Mouse (Mus musculus) forebrain, embryonic 13.5 days (tissue): ENCODE data around the gene Tada1. TPM values are rescaled to one million over a fixed set of nuclear protein-coding genes. Genes with fewer than 3 reads are reported as not detected.

Experiments used
- ATAC-seq: fragments of 200-750 bp; cut with Nextera tagmentation; 2 replicates; pipeline ENCODE4 v1.8.0; 2017
- H3K27ac ChIP-seq: fragments of 300-500 bp; sonication (generic); 2 replicates; pipeline ENCODE4 v1.5.1; 2015; ENCODE audit warnings: inconsistent platforms, mild to moderate bottlenecking, moderate library complexity
- H3K27me3 ChIP-seq: fragments of 300-500 bp; sonication (generic); 2 replicates; pipeline ENCODE4 v1.6.1; 2015; ENCODE audit warnings: mild to moderate bottlenecking, inconsistent platforms
- H3K36me3 ChIP-seq: fragments of 300-500 bp; sonication (generic); 2 replicates; pipeline ENCODE4 v1.6.1; 2015; ENCODE audit warnings: mild to moderate bottlenecking, inconsistent platforms; ENCODE audit not compliant: poor library complexity, severe bottlenecking
- H3K4me1 ChIP-seq: fragments of 300-500 bp; sonication (generic); 2 replicates; pipeline ENCODE4 v1.6.1; 2015; ENCODE audit warnings: inconsistent platforms
- H3K4me2 ChIP-seq: fragments of 300-500 bp; sonication (generic); 2 replicates; pipeline ENCODE4 v1.6.1; 2015; ENCODE audit warnings: inconsistent platforms, mild to moderate bottlenecking, moderate library complexity
- H3K4me3 ChIP-seq: fragments of 300-500 bp; sonication (generic); 2 replicates; pipeline ENCODE4 v1.5.1; 2015; ENCODE audit warnings: mild to moderate bottlenecking, inconsistent platforms
- H3K9ac ChIP-seq: fragments of 300-500 bp; sonication (generic); 2 replicates; pipeline ENCODE4 v1.6.1; 2015; ENCODE audit warnings: mild to moderate bottlenecking, inconsistent platforms
- H3K9me3 ChIP-seq: fragments of 300-500 bp; sonication (generic); replicated peaks from 2 replicates; pipeline ENCODE4 v1.6.1; 2016; ENCODE audit warnings: inconsistent platforms
- WGBS: fragments of 180-500 bp; shearing (Covaris S2); methylation state at CpG from one replicate; pipeline ENCODE4 v1.1.7; 2015; 5-methylcytosine and 5-hydroxymethylcytosine counted together
- polyA plus RNA-seq: library from polyadenylated mRNA; unstranded; fragments of >200 nt; fragmentation: Nextera tagmentation; extraction: Ambion mirVana; gene quantifications from 2 replicates; pipeline ENCODE4 v1.2.1, GENCODE M21; 2015

Tada1 gene
- polyA plus RNA-seq, 1 experiment from 2014 or later, result 80.8 TPM

DNA sequence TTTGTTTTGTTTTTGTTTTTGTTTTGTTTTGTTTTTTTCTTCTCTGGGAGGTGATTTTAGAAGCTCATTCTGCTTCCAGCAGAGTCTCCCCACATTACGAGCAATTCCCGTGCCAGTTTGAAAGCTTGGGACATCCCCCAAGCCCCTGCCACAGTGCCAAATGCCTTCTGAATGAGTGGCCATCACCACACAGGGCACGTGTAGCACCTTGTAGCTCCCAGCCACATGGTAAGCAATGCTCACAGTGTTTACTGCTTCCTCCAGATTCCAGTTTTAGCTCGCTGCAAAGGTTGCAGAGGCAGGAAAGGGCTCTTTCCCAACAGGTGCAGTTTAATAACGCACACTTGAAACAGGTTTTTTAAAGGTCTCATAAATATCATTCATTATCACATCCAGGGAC lies 18.0 kb upstream of the Tada1 start:
- Histone ChIP-seq H3K9ac (no peak overlapping the region), H3K4me3 (no peak overlapping the region), H3K4me2 (no peak overlapping the region), H3K27me3 (peaks cover 2% of the 10 kb centered on the region; the same call in 1 of the 2 replicates), H3K36me3 (no peaks in the 10 kb centered on the region), H3K4me1 (no peaks in the 10 kb centered on the region), H3K27ac (no peak overlapping the region), H3K9me3 (no peaks in the 10 kb centered on the region)
- no peak for ATAC-seq
- 80% methylated on average over 5 of the region's 5 CpGs for WGBS

DNA sequence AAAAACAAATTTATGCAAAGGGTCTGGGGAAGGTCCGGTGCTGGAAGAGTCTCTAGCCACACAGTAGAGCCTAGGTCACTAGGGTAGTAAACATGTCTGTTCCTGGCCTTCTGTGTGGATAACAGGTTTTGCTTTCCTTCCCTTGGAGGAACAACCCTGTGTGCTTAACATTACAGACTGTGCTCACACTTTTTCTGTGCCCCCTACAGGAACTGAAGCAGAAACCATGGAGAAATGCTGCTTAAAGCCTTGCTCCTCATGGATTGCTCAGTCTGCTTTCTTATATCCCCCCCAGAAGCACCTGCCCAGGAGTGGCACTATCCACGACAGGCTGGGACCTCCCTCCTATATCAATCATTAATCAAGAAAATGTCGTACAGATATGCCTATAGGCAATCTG lies 17.1 kb upstream of the Tada1 start:
- 80% methylated on average over 3 of the region's 3 CpGs for WGBS
- Histone ChIP-seq H3K4me2 (no peak overlapping the region), H3K4me3 (no peak overlapping the region), H3K27ac (no peak overlapping the region), H3K9me3 (no peaks in the 10 kb centered on the region), H3K9ac (no peak overlapping the region), H3K4me1 (no peaks in the 10 kb centered on the region), H3K36me3 (no peaks in the 10 kb centered on the region), H3K27me3 (peaks cover 2% of the 10 kb centered on the region; the same call in 1 of the 2 replicates)
- ATAC-seq, result no peak

DNA sequence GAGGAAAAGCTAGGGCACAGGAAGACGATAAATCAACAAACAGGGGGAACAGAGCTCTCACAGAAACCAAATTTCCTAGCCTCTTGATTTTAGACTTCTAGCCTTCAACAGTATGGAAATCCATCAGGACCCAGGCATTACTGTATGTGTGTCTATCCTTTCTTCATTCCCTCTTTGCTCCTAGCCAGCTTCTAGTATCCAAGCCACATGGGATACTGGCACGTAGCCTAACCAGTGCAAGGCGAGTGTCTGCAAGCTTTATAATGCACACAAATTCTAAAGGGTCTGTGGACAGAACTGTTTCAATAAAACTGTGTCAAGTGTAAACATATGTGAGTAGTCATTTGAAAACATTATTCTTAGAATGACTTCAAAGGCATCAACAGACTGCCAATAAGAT lies 16.2 kb upstream of the Tada1 start:
- Histone ChIP-seq H3K9ac (no peak overlapping the region), H3K4me3 (no peak overlapping the region), H3K27me3 (peaks cover 2% of the 10 kb centered on the region; the same call in 1 of the 2 replicates), H3K27ac (no peak overlapping the region), H3K4me1 (no peaks in the 10 kb centered on the region), H3K4me2 (no peak overlapping the region), H3K9me3 (no peaks in the 10 kb centered on the region), H3K36me3 (no peaks in the 10 kb centered on the region)
- 85% methylated on average over 3 of the region's 3 CpGs for WGBS
- ATAC-seq, result no peak

GRCm38 (mm10) chr1:166363122-166363521 lies 15.8 kb upstream of the Tada1 start:
- no peaks in the 10 kb centered on the region for H3K4me1 ChIP-seq
- H3K9ac ChIP-seq, result no peak overlapping the region
- peaks cover 2% of the 10 kb centered on the region; the same call in 1 of the 2 replicates for H3K27me3 ChIP-seq
- H3K27ac ChIP-seq, result no peak overlapping the region
- H3K36me3 ChIP-seq, result no peaks in the 10 kb centered on the region
- H3K4me2 ChIP-seq, result no peak overlapping the region
- no peak overlapping the region for H3K4me3 ChIP-seq
- H3K9me3 ChIP-seq, result no peaks in the 10 kb centered on the region
- ATAC-seq, result no peak

- 83% methylated on average over 6 of the region's 6 CpGs for WGBS
- peaks cover 21% of the 10 kb centered on the region for H3K4me1 ChIP-seq
- H3K4me2 ChIP-seq, result no peak overlapping the region
- no peak overlapping the region for H3K4me3 ChIP-seq
- no peak for ATAC-seq
- H3K36me3 ChIP-seq, result no peaks in the 10 kb centered on the region
- H3K27ac ChIP-seq, result no peak overlapping the region
- no peaks in the 10 kb centered on the region for H3K27me3 ChIP-seq
- H3K9me3 ChIP-seq, result 0 out of 2 replicates have a peak, but pooled peaks cover 3% of the 10 kb centered on the region
- no peak overlapping the region for H3K9ac ChIP-seq
These were observed 1.7 kb upstream of the Tada1 start for GRCm38 (mm10) chr1:166377171-166377570.

- Histone ChIP-seq H3K4me3 (peak overlapping the region; percentile 92), H3K36me3 (peaks cover 12% of the 10 kb centered on the region), H3K4me1 (peaks cover 21% of the 10 kb centered on the region), H3K27me3 (no peaks in the 10 kb centered on the region), H3K27ac (peak overlapping the region; percentile 68), H3K4me2 (peak overlapping the region; percentile 72), H3K9me3 (0 out of 2 replicates have a peak, but pooled peaks cover 3% of the 10 kb centered on the region), H3K9ac (peak overlapping the region; percentile 74)
- peak; percentile 0 for ATAC-seq
- 8% methylated on average over 21 of the region's 21 CpGs for WGBS
These were observed 375 bp upstream of the Tada1 start for GRCm38 (mm10) chr1:166378431-166379012.

GRCm38 (mm10) chr1:166379630-166380231 lies 834 bp downstream of the Tada1 start:
- peak overlapping the region; percentile 87 for H3K27ac ChIP-seq
- peaks cover 24% of the 10 kb centered on the region for H3K36me3 ChIP-seq
- H3K4me1 ChIP-seq, result peaks cover 21% of the 10 kb centered on the region
- ATAC-seq, result peak; percentile 50
- peak overlapping the region; percentile 72 for H3K4me2 ChIP-seq
- 1% methylated on average over 34 of the region's 41 CpGs for WGBS
- H3K9me3 ChIP-seq, result no peaks in the 10 kb centered on the region
- H3K27me3 ChIP-seq, result no peaks in the 10 kb centered on the region
- H3K4me3 ChIP-seq, result peak overlapping the region; percentile 92
- H3K9ac ChIP-seq, result peak overlapping the region; percentile 96

DNA sequence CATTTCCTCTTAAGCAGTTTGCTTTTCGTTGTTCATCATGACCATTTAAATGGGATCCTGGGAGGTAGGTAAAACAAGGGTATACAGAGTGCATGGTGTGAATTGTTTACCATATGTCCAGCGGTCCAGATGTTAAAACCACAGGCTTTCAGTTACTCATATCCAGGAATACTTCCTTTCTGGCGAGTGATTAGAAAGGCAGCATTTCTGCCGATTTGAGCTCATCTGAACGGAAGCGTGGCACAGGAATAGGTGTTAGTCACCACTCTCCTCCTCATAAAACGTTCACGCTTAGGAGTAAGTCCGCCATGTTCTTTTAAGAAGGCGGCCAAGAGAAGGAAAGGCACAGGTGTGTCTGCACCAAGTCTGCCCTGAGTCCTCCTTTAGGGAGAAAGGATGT lies 2.4 kb downstream of the Tada1 start:
- H3K4me1 ChIP-seq, result peaks cover 21% of the 10 kb centered on the region
- no peaks in the 10 kb centered on the region for H3K27me3 ChIP-seq
- H3K4me3 ChIP-seq, result no peak overlapping the region
- H3K36me3 ChIP-seq, result peaks cover 39% of the 10 kb centered on the region
- no peak overlapping the region for H3K27ac ChIP-seq
- no peak overlapping the region for H3K4me2 ChIP-seq
- WGBS, result 89% methylated on average over 10 of the region's 10 CpGs
- H3K9ac ChIP-seq, result peak overlapping the region; percentile 96
- ATAC-seq, result no peak
- no peaks in the 10 kb centered on the region for H3K9me3 ChIP-seq

DNA sequence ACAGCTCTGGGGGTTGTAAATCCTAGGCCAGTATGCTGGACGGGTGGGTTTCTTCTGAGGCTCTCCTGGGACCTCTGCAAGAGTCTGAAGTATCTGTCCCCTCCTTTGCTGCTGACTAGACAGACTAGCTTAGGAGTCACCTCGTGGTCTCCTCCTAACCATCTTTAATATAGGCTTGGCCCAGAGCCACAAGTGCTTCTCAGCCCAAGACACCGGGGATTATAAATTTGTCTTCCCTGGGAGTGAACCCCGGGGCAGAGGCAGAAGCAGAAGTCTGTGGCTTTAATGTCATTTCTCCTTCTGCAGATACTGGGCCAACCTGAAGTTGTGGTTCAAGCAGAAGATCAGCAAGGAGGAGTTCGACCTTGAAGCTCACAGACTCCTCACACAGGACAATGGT lies 2.9 kb downstream of the Tada1 start:
- whole genome bisulfite sequencing, result 83% methylated on average over 5 of the region's 5 CpGs
- peaks cover 21% of the 10 kb centered on the region for H3K4me1 ChIP-seq
- no peaks in the 10 kb centered on the region for H3K27me3 ChIP-seq
- no peak overlapping the region for H3K27ac ChIP-seq
- ATAC-seq, result no peak
- peaks cover 44% of the 10 kb centered on the region for H3K36me3 ChIP-seq
- H3K9me3 ChIP-seq, result no peaks in the 10 kb centered on the region
- no peak overlapping the region for H3K9ac ChIP-seq
- no peak overlapping the region for H3K4me3 ChIP-seq
- no peak overlapping the region for H3K4me2 ChIP-seq

DNA sequence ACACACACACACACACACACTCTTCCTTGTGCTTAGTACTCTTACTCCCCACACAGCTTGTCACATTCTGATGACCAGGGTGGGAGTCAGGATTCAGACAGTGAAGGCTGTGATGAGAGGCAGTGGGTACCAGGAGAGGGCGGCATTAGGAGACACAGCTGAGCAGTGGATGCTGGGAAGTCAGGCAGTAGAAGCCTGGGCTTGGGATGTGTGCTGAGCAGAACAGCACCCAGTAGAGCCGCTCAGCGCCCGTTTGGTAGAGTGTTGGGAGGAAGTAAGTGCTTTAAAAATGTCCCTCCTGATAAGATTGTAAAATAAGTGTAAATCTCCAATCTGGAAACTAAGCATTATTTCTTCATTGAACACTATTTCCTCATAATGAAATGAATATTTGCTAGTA lies 3.7 kb downstream of the Tada1 start:
- Histone ChIP-seq H3K9ac (no peak overlapping the region), H3K9me3 (no peaks in the 10 kb centered on the region), H3K36me3 (peaks cover 52% of the 10 kb centered on the region), H3K27me3 (no peaks in the 10 kb centered on the region), H3K4me3 (no peak overlapping the region), H3K4me1 (peaks cover 21% of the 10 kb centered on the region), H3K27ac (no peak overlapping the region), H3K4me2 (no peak overlapping the region)
- ATAC-seq, result no peak
- 85% methylated on average over 4 of the region's 4 CpGs for WGBS

DNA sequence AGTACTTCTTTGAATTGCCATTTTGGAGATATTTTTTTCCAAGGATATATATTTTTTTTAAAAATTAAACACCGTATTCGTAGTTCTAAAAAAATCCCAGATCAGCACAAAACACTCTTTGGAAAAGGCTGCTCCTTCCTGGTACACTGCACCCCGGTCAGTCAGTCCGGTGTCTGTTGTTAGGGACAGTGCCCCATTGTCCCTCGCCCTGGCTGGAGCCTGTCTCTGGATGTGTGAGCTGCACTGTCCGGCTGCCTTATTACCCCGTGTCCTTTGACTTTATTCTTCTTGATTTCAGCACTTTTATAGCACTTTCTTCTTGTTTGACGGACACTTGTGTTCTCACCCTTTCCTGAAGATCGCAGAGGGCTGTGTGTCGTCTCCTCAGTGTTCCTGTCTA lies 5.7 kb downstream of the Tada1 start:
- H3K9ac ChIP-seq, result no peak overlapping the region
- no peaks in the 10 kb centered on the region for H3K9me3 ChIP-seq
- peaks cover 72% of the 10 kb centered on the region for H3K36me3 ChIP-seq
- 96% methylated on average over 10 of the region's 10 CpGs for WGBS
- no peak for ATAC-seq
- H3K27me3 ChIP-seq, result no peaks in the 10 kb centered on the region
- H3K27ac ChIP-seq, result no peak overlapping the region
- no peak overlapping the region for H3K4me3 ChIP-seq
- H3K4me1 ChIP-seq, result peaks cover 21% of the 10 kb centered on the region
- no peak overlapping the region for H3K4me2 ChIP-seq

GRCm38 (mm10) chr1:166385431-166385830 lies 6.5 kb downstream of the Tada1 start:
- ATAC-seq, result no peak
- Histone ChIP-seq H3K36me3 (peaks cover 80% of the 10 kb centered on the region), H3K4me2 (no peak overlapping the region), H3K4me1 (peaks cover 16% of the 10 kb centered on the region), H3K27me3 (no peaks in the 10 kb centered on the region), H3K27ac (no peak overlapping the region), H3K9ac (no peak overlapping the region), H3K4me3 (no peak overlapping the region), H3K9me3 (no peaks in the 10 kb centered on the region)
- 75% methylated on average over 5 of the region's 5 CpGs for WGBS

GRCm38 (mm10) chr1:166388511-166388910 lies 9.6 kb downstream of the Tada1 start:
- no peak overlapping the region for H3K27ac ChIP-seq
- H3K9me3 ChIP-seq, result no peaks in the 10 kb centered on the region
- H3K4me2 ChIP-seq, result no peak overlapping the region
- H3K4me1 ChIP-seq, result no peaks in the 10 kb centered on the region
- peaks cover 98% of the 10 kb centered on the region for H3K36me3 ChIP-seq
- no peak overlapping the region for H3K4me3 ChIP-seq
- no peaks in the 10 kb centered on the region for H3K27me3 ChIP-seq
- no peak for ATAC-seq
- no peak overlapping the region for H3K9ac ChIP-seq
- WGBS, result 93% methylated on average over 11 of the region's 11 CpGs
